Mouse (Mus musculus): ENCODE data around the gene Cplx3.

DNA sequence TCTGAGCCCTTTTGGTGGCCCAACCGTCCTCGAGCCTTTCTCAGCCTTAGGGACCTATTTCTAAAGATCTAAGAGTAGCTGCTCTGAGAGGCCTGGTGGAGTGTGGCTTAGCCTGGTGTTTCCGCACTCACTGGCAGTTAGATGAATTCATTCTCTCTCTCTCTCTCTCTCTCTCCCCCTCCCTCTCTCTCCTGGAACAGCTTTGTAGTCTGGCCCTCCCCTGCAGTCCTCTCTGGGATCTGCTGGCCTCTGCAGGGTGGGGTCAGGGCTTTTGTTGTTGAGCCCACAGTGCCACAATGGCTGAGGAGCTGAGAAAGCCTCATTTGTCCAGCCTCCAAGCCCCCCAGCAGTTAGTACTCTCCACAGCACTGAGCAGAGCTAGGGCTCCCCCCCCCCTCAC, 46.8 kb upstream of the Cplx3 start:
- TF ChIP-seq EP300 (IDR thresholded peaks at IDR 0.05; ENCODE audit: low read depth) (no peak), CTCF (IDR thresholded peaks at IDR 0.05; ENCODE audit: low read depth) (no peak)
